Mouse (Mus musculus) CH12.LX (cell line): ENCODE measurements at regions not wholly inside any gene's neighbourhood (a gene's known extent, or its start where the extent isn't known, plus 50 kb on each side); places are given as distances from the start of the nearest gene placed in this dataset.

Experiments used
- DNase-seq: peaks from one replicate; pipeline ENCODE4 v3.0.0-alpha.2; 2013; ENCODE audit errors: extremely low read depth
- H3K27ac ChIP-seq: 2 replicates; pipeline ENCODE4 v1.5.1; 2012; ENCODE audit warnings: low read depth, mild to moderate bottlenecking, control low read depth, moderate library complexity; ENCODE audit not compliant: insufficient read depth
- H3K27me3 ChIP-seq: replicated peaks from 2 replicates; pipeline ENCODE3; 2012; ENCODE audit warnings: inconsistent platforms
- H3K36me3 ChIP-seq, 2 experiments: replicated peaks in 1 of 2; 2 replicates each; pipeline versions ENCODE3 to v1.6.1; 2012; ENCODE audit warnings: inconsistent platforms in 1 of 2, low read length in 1 of 2, mild to moderate bottlenecking in 1 of 2, mixed read lengths in 1 of 2, moderate library complexity in 1 of 2; ENCODE audit not compliant: control insufficient read depth in 1 of 2, insufficient read depth in 1 of 2
- H3K4me1 ChIP-seq, 2 experiments: 2 replicates each; pipeline ENCODE4 v1.6.1; 2012; ENCODE audit warnings: inconsistent platforms in 1 of 2, moderate library complexity in 1 of 2; ENCODE audit not compliant: insufficient read depth in 2 of 2, control insufficient read depth in 1 of 2
- H3K4me2 ChIP-seq: 2 replicates; pipeline ENCODE4 v1.6.1; 2012; ENCODE audit warnings: low read depth, mild to moderate bottlenecking, control low read depth; ENCODE audit not compliant: poor library complexity, insufficient read depth, severe bottlenecking
- H3K4me3 ChIP-seq, 3 experiments: fragments of 150-350 bp in 1 of 3; sonication (generic) in 1 of 3; replicated peaks in 1 of 3; 2 replicates each; pipeline versions ENCODE3 to v1.5.1; 2011 to 2012; ENCODE audit warnings: low read depth in 2 of 3, low read length in 2 of 3, mild to moderate bottlenecking in 2 of 3, moderate library complexity in 2 of 3, control low read depth in 1 of 3, improper control_type of control experiment in 1 of 3, inconsistent platforms in 1 of 3, mixed read lengths in 1 of 3; ENCODE audit not compliant: poor library complexity in 1 of 3
- H3K79me2 ChIP-seq: replicated peaks from 2 replicates; pipeline ENCODE4 v1.6.1; 2012; ENCODE audit warnings: mild to moderate bottlenecking, moderate library complexity; ENCODE audit not compliant: control insufficient read depth, poor library complexity, insufficient read depth, severe bottlenecking; ENCODE audit errors: extremely low read depth
- H3K9ac ChIP-seq: 2 replicates; pipeline ENCODE4 v1.6.1; 2012; ENCODE audit warnings: low read depth, mild to moderate bottlenecking, control low read depth, moderate library complexity; ENCODE audit not compliant: insufficient read depth
- H3K9me3 ChIP-seq: replicated peaks from 2 replicates; pipeline ENCODE3; 2012; ENCODE audit warnings: low read length, inconsistent platforms, mixed read lengths
- E2F4 ChIP-seq: IDR thresholded peaks from 2 replicates; pipeline ENCODE4 v1.6.1; 2011; ENCODE audit warnings: low read depth, low read length, improper control_type of control experiment; ENCODE audit not compliant: insufficient replicate concordance
- ETS1 ChIP-seq: conservative IDR thresholded peaks from 2 replicates; pipeline ENCODE4 v1.6.1; 2012; ENCODE audit warnings: low read depth, mild to moderate bottlenecking, inconsistent platforms, low read length, improper control_type of control experiment, moderate library complexity
- KAT2A ChIP-seq: IDR thresholded peaks from 2 replicates; pipeline ENCODE4 v1.6.1; 2012; ENCODE audit warnings: low read length, improper control_type of control experiment, inconsistent platforms; ENCODE audit not compliant: insufficient replicate concordance
- MAFK ChIP-seq: IDR thresholded peaks from 2 replicates; pipeline ENCODE4 v1.6.1; 2011; ENCODE audit warnings: low read length, improper control_type of control experiment; ENCODE audit not compliant: insufficient replicate concordance
- MEF2A ChIP-seq: IDR thresholded peaks from 2 replicates; pipeline ENCODE4 v1.6.1; 2014; ENCODE audit warnings: low read depth, mild to moderate bottlenecking, inconsistent platforms, low read length, improper control_type of control experiment, borderline replicate concordance
- PAX5 ChIP-seq: IDR thresholded peaks from 2 replicates; pipeline ENCODE4 v1.6.1; 2012; ENCODE audit warnings: low read length, inconsistent platforms, mixed read lengths
- POLR2A ChIP-seq: IDR thresholded peaks from 2 replicates; pipeline ENCODE4 v1.6.1; 2011; ENCODE audit warnings: low read depth, mild to moderate bottlenecking, improper control_type of control experiment, low read length
- RCOR1 ChIP-seq: conservative IDR thresholded peaks from 2 replicates; pipeline ENCODE4 v1.6.1; 2012; ENCODE audit warnings: low read depth, mild to moderate bottlenecking, inconsistent platforms, low read length, improper control_type of control experiment
- SMC3 ChIP-seq: IDR thresholded peaks from 2 replicates; pipeline ENCODE4 v1.6.1; 2011; ENCODE audit warnings: low read depth, low read length, improper control_type of control experiment
- UBTF ChIP-seq: IDR thresholded peaks from 2 replicates; pipeline ENCODE4 v1.6.1; 2012; ENCODE audit warnings: low read depth, mild to moderate bottlenecking, inconsistent platforms, low read length, improper control_type of control experiment, moderate library complexity
- ZKSCAN1 ChIP-seq: IDR thresholded peaks from 2 replicates; pipeline ENCODE4 v1.6.1; 2012; ENCODE audit warnings: low read depth, inconsistent platforms, low read length, improper control_type of control experiment, borderline replicate concordance
- ZMIZ1 ChIP-seq: IDR thresholded peaks from 2 replicates; pipeline ENCODE4 v1.6.1; 2012; ENCODE audit warnings: low read depth, mild to moderate bottlenecking, inconsistent platforms, low read length, improper control_type of control experiment
- ZNF384 ChIP-seq: IDR thresholded peaks from 2 replicates; pipeline ENCODE4 v1.6.1; 2012; ENCODE audit warnings: low read depth, low read length, improper control_type of control experiment, inconsistent platforms
- dilution Hi-C: fragments of 300-500 bp; cut with MboI; formaldehyde crosslinking; loops from 2 replicates; pipeline ENCODE4 v1.14.3; 2020; ENCODE audit warnings: low sequenced_read_pairs; ENCODE audit not compliant: extremely low pct_unique_long_range_greater_than_20kb, extremely low pct_ligation_motif_present
- in situ Hi-C: fragments of 300-500 bp; cut with MboI; formaldehyde crosslinking; loops from 3 replicates; pipeline ENCODE4 v1.14.3; 2019; ENCODE audit warnings: low sequenced_read_pairs, low pct_ligation_motif_present, low pct_unique_long_range_greater_than_20kb, mixed read lengths

- TF ChIP-seq ETS1 (0 out of 2 replicates have a peak, but pooled peaks have one; percentile 20), SMC3 (peak; percentile 100), PAX5 (no peak), ZNF384 (no peak)
Observed at GRCm38 (mm10) chr12:12176331-12177263, 85.3 kb upstream of the Fam49a start (continued).

DNA sequence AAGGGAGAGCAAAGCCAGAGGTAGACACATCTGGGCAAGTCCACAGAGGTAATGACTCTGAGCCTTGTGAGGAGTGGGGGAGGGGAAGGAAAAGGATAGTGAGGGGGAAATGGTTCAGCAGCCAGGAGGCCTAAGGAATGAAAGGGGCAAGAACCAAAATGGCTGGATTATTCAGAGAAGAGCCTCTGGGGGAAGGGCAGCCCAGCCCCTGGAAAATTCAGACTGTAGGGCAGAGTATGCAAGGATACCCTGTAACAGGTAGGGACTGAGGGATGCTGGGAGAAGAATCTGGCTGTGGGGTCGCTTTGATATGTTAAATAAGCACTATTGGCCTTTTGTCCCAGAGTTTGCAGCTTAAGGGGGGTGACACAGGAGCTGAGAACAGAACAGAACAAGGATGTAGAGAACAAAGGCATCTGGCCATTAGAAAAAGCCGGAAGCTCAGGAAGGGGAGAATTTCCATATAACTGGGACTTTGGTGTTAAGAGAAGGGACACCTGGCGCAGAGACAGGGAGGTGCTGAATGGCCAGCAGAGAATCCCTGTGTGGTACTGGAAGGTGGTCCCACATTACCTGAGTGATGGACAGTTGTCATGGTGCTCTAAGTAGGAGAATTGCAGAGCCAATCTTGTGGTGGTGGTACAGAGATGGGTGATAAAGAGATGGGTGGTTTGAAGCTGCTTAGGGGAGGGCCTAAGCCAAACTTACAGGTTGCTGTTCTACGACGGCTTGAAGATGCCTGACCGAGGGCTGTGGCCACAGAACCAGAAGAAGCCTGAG, 84.5 kb upstream of the Fam49a start:
- no peaks in the 10 kb centered on the region for H3K79me2 ChIP-seq
- DNase-seq = peak; percentile 12
- peaks cover 12 to 38% of the 10 kb centered on the region in 2 experiments for H3K4me1 ChIP-seq
- no peaks in the 10 kb centered on the region for H3K36me3 ChIP-seq
- in situ Hi-C loops (no loop called here), dilution Hi-C loops (no loop called here)
- no peak overlapping the region for H3K4me3 ChIP-seq
- no peak overlapping the region for H3K27ac ChIP-seq
- H3K4me2 ChIP-seq = no peak overlapping the region
- no peak overlapping the region for H3K9ac ChIP-seq
- H3K27me3 ChIP-seq = no peaks in the 10 kb centered on the region
- H3K9me3 ChIP-seq = no peaks in the 10 kb centered on the region
- TF ChIP-seq RCOR1 = no peak

DNA sequence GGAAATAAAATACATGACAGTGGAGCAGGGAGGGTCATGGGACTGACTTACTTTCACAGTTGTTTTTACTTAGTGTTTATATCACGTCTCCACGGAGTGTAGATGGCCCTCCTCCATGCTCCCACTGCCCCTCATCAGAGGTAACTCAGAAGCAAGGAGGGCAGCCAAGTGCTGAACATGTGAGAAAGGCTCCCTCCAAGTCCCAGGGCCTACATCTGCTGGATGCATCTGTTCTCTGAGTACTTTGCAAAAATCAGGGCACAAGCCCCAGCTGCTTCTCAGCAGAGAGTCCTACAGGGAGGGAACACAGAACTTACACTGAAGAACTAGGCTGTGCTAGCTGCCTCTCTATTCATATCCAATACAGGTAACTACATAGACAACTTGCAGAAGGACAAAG, 83.5 kb upstream of the Fam49a start:
- no peaks in the 10 kb centered on the region for H3K79me2 ChIP-seq
- dilution Hi-C loops = no loop called here
- DNase-seq = no peak
- no peaks in the 10 kb centered on the region for H3K27me3 ChIP-seq
- in situ Hi-C loops = no loop called here
- H3K9me3 ChIP-seq = no peaks in the 10 kb centered on the region
- no peaks in the 10 kb centered on the region for H3K36me3 ChIP-seq
- H3K4me1 ChIP-seq = peaks cover 6 to 30% of the 10 kb centered on the region in 2 experiments; a peak in 3 of 4 replicates
- no peak overlapping the region for H3K9ac ChIP-seq
- H3K27ac ChIP-seq = no peak overlapping the region
- TF ChIP-seq ZKSCAN1 (no peak), E2F4 (no peak), MEF2A (no peak), MAFK (no peak), UBTF (no peak), KAT2A (no peak), ZMIZ1 (no peak), POLR2A (no peak)
- no peak overlapping the region for H3K4me2 ChIP-seq
- no peak overlapping the region for H3K4me3 ChIP-seq
